Mouse (Mus musculus) frontal cortex, adult (tissue): Measurements from ENCODE around the gene Dgka.
"Not testable (repeated sequence)": the region's sequence is repeated elsewhere in the genome, so short reads cannot be mapped to it uniquely, and the experiment has no call there.

ENCODE experiments used
- ATAC-seq: cut with Nextera tagmentation; 2 replicates; pipeline ENCODE4 v1.9.2; 2017; ENCODE audit warnings: mild to moderate bottlenecking, moderate library complexity, mixed read lengths; ENCODE audit not compliant: low TSS enrichment

Dgka gene

DNA sequence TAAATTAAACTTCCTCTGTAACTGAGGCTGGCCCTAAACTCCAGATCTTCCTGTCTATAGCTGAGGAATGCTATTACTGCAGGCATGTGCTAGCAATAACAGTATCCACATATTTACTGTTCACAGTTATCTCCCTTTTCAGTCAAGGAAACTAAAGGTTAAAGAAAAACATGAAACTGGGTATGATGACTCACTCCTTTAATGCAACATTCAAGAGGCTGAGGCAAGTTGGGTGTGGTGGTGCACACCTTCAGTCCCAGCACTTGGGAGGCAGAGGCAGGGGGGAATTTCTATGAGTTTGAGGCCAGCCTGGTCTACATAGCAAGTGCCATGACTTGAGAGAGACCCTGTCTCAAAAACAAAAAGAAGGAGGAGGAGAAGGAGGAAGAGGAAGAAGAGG, 12.7 kb downstream of the Dgka start:
- ATAC-seq = no peak

DNA sequence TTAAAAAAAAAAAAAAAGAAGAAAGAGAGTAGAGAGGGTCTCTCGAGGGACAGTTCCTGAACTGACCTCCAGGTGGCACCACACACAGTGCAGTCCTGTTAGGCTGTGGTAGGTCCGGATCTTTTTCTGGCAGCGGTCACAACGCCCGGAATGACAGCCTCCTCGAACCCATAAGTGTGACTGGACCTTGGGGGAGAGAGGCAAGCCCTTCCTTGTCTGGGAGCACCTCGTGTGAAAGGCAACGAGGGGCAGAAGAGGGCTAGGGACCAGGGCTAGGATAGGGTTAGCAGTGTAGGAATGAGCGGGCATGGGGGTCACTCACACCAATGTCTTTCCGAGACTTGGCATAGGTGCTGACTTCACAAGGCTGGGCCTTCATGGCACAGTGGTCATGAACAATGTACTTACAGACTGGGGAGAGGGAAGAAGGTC, 13.6 kb downstream of the Dgka start:
- peak; percentile 67 for ATAC-seq

DNA sequence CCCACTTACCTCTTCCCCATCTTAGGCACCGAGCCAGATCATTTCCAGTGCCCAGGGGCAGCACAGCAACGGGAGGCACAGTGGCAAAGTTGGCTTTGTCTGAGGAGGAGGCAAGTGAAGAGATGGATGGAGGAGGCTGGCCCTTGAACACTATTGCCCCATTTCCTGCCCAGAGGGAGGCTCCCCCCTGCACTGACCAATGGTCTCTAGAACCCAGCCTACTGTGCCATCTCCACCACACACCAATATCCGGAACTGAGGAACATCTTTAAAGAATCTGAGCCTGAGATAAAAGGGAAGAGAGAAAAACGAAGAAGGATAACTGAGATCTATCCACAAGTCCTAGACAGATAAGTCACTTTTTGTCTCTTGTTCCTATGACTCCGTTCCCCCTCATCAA, 16.6 kb downstream of the Dgka start:
- ATAC-seq = no peak

DNA sequence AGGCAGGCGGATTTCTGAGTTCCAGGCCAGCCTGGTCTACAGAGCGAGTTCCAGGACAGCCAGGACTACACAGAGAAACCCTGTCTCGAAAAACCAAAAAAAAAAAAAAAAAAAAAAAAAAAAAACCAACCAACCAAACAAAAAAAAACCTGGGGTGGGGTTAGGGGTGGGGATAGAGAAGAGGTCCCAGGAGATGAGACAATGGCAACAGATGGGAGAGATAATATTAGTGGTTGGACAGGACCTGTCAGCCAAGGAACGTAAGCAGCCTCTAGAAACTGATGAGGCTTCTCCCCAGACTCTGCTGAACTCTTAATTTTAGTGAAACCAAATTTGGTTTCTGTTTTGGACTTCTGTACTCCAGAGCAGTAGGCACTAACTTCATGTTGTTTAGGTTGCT, 19.2 kb downstream of the Dgka start:
- not testable (repeated sequence) for ATAC-seq

DNA sequence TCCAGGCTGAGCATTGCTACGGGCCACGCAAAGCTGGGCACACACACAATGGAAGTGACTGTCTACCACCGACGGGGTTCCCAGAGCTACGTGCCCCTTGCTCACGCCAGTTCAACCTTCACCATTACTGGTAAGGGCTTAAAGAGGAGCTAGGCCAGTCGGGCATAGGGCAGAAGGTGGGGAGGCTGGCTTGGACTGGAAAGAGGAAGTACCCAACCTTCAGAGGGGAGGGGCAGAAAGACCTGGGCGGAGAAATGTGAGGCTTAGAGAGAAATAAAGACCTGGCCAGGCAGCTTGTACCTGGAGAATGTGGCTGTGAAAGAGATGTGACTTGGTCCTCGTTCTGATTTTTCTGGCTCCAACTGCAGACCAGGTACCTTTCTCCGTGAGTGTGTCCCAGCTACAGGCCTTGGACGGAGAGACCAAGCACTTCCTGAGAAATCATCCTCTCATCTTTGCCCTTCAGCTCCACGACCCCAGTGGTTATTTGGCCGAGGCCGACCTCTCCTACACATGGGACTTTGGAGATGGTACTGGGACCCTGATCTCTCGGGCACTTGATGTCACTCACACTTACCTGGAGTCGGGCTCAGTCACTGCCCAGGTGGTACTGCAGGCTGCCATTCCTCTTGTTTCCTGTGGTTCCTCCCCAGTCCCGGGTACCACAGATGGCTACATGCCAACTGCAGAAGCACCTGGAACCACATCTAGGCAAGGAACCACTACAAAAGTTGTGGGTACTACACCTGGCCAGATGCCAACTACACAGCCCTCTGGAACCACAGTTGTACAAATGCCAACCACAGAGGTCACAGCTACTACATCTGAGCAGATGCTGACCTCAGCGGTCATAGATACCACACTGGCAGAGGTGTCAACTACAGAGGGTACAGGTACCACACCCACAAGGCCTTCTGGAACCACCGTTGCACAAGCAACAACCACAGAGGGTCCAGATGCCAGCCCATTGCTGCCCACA, 28.8 kb downstream of the Dgka start:
- ATAC-seq = no peak

DNA sequence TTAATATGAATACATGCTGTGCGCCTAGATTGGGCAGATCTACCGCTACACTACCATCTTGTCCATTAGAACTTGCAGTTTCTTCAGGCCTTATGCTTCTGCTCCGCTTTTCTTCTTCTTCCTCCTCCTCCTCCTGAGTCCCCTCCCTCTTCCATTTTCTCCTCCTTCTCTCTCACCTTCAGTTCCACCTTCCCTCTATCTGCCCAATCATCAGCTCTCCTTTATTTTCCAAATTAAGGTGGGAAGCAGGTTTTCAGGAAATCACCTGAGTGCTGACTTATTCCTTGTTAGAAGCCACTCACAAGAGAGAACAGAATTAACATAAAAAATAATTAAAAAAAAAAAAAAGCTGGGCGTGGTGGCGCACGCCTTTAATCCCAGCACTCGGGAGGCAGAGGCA, 33.3 kb downstream of the Dgka start:
- ATAC-seq = not testable (repeated sequence)

DNA sequence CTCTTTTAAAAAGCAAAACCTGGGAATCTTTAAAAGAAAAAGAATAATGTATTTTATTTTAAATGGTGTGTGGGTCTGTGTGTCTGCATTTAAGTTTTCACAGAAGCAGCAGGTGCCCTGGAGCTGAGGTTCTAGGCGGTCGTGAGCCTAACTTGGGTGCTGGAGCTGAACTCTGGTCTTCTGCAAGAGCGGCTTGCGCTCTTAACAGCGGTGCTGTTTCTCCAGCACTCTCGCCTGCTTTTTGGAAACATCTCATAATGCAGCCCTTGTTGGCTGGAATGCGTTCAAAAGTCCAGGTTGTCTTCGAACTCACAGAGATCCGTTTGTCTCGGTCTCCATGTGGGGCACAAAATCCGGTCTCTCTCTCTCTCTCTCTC, 39.4 kb downstream of the Dgka start:
- no peak for ATAC-seq

DNA sequence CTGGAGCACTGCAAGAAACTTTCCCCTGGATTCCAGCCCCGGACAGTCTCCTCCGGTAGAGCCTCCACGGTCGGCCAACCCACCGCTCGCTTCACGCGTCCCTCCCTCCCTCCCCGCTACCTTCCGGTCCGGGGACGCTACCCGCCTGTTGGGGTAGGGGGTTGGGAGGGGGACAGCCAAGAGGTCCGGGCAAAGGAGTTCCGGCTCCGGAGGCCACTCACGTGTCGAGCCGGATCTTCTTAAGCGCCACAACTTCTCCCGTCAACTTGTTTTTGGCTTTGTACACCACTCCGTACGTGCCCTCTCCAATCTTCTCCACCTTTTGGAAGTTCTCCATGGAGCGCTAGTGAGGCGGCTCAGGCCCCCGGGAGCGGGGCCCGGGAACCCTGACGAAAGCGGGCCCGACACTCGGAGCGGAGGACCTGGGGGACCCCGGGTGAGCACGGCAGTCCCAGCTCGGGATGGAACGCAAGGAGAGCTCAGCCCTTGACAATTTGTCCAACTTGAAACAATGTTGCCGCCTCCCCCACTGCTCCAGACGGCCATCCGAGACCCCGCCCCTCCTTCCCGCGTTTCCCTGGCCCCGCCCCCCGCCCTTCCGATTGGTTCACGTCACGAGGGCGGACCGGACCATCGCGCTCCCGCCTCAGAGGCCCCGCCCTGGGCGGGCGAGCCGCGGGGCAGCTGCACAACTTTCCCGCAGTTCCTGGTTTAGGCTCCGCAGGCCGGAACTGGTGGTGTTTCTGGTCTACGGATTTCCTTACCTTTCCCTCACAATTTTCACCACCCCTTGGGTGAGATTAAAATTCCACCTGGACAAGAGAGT, 40.0 kb downstream of the Dgka start, which contains the start of gene Cdk2:
Cdk2 (minus strand) TSS at position 541 of the 826 bp plus-strand sequence.
- ATAC-seq = peak; percentile 93

DNA sequence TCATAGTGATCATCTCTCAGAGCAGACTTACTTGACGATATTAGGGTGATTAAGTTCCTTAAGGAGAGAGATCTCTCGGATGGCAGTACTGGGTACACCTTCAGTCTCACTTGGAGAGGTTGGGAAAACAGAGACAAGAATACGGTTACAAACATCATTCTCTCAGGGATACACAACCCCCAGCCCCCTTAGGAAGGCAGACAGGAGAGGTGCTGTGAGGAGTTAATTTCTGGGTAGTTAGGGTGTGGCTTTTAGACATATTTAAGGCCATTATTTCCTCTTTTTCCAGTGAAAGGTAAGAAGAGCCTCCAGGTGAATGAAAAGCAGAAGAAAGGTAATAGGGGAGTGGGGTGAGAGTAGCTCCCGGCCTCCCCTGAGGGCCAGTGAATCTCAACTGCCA, 40.8 kb downstream of the Dgka start, which contains the start of gene Pmel:
Pmel (plus strand) TSS at position 301 of the 400 bp plus-strand sequence.
- ATAC-seq = no peak

DNA sequence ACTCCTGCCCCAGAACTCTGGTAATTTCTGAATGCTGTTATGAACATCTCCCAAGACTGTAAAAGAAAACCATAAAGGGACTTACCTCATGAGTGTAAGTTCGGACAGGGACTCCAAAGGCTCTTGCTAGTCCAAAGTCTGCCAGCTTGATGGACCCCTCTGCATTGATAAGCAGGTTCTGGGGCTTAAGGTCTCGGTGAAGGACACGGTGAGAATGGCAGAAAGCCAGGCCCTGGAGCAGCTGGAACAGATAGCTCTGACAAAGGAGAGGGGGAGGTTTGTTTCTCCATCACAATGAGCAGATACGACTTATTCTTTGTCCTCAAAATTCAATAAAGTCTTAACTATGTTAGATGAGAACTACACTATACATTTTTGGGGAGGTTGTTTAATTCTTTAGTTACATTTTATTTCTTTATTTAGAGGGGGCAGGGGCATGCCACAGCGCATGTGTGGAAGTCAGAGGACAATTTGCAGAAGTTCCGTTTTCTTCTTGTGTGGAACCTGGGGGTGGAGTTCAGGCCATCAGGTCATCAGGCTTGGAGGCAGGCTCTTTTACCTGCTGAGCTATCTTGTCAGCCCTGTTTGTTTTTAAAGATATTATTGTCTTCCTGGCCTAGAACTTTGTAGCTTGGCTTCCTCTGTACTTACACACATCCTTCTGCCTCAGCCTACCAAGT, 42.2 kb downstream of the Dgka start:
- ATAC-seq = no peak

DNA sequence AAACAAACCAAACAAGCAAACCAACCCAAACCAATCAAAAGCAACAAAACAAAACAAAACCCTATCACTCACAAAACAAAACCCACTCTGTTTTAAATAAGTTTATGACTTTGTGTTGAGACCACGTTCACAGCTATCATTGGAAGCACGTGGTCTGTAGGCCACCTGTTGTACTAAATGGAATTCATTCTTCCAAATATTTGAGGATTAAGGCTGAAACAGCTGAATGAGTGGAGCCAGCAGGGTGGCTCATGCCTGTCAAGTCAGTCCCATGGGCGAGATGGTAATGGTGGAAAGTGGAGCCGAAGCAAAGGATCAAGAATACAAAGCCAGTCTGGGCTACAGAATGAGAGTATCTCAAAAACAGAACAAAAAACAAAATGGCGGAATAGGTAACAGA, 43.9 kb downstream of the Dgka start:
- ATAC-seq = no peak

DNA sequence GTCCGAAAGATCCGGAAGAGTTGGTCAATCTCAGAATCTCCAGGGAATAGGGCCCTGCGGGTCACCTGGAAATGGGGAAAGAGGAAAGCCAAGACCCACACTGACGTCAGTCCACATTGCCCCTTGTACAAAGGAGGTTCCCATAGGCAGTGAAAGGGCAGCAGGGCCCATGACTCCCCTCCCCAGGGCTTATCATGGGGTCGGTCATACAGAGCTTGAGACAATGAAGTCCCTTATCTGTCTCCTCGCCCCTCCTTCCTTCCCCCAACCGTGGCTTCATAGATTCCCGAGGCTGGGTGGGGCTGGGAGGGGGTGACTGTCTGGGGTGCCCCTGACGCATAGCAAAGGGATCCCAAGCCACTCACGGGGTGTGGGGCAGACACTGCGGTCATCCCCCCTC, 45.0 kb downstream of the Dgka start:
- no peak for ATAC-seq

DNA sequence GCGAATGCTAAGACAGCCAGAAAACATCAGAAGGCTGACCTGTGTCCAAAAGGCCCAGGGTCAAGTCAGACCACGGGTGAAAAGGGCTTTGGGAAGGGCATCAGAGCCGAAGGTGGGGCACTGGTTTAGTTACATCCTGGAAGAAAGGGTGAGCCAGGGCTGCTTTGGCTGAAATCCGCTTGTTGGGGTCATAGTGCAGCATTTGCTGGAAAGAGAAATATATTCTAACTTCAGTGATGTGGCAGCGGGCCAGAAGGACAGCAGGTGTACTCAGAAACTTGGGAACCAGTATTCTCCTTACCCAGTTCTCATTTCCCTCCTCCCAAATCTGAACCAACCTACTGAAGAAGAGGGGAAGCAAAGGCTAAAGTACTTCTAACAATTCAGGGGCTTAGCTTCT, 45.6 kb downstream of the Dgka start:
- ATAC-seq = no peak

DNA sequence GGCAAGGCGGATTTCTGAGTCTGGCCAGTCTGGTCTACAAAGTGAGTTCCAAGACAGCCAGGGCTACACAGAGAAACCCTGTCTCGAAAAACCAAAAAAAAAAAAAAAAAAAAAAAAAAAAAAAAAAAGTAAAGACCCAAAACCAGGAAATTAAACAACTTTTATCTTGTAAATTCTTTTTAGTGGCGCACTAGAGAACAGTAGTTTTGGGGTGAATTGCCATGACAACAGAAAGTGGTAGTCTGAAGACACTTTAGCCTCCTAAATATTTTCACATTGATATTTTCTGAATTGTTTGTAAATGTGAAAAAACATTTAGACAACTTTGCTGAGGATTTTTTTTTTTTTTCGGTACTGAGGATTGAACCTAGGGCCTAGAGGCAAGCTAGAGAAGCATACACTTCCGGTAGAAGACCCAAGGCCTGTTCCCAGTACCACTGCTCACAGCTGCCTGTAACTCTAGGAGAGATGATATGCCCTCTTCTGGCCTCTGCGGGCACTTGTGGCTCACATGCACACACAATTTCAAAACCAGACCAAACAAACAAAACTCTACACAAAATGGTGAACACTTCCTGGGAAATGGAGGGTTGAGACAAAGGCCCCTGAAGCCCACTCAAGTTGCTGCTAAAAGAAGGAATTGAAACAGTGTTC, 47.5 kb downstream of the Dgka start:
- no peak for ATAC-seq

DNA sequence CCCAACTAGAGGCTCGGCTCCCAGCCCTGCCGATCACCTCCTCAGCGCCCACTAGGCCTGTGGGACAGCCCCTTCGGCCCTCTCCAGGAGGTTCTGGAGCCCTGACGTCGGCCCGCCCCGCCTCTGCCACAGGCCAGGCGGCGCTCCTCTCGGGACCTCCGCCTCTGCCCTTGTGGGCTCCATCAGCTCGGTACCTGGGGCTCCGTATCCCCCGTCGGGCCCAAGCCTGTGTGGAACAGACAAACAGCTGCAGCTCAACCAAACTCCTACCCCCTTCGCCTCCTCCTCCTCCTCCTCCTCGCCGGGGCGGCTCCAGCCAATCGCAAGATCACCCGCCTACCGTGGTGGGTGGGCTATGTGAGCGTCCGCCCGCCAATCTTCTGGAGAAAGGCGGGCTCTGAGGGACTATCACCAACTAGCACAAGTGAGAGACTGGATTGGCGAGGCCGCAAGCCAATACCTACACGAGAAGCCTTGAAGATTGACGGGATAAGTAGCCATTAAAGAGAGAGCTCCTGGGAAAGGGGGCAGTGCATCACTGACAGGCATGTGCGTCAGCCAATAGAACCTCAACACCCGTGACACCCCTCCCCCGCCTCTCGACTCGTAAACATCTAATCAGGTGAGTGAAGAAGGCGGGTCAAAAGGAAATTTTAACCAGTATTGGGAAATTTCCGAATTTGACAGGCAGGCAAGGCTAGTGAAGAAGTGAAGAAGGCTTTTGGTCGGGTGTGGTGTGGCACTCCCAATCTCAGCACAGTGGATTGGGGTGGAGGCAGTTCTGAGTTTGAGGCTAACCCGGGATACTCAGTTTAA, 48.5 kb downstream of the Dgka start, which contains the start of gene Rab5b:
Rab5b (minus strand) TSS at position 273 of the 816 bp plus-strand sequence.
- ATAC-seq = peak; percentile 97

DNA sequence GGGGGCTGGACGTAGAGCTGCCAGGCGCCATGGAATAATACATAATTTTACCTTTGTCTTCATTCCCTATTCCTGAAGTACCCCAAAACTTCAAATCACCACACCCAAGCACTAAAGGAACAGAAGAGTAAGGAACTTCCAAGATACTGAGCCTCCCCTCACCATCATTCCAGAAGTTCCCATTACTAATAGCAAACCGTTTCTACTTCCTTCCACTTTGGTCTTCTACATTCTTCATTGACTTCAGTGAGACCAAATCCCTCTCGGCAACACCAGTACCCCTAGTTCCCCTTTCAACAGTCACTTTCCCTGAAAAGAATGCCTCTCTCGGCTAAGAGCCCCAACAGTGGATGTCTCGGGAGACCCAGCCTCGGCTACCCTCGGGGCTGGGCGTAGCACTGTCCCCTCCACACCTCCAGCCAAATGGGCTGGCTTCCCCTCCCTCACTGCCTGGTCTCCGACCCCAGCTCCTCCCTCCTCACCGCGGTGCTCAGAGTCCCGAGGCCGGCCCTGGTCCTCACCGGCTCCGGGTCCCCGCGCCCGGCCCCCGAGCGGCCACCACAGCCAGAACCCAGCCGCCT, 49.2 kb downstream of the Dgka start:
- ATAC-seq = no peak; the same call in 1 of the 2 replicates

DNA sequence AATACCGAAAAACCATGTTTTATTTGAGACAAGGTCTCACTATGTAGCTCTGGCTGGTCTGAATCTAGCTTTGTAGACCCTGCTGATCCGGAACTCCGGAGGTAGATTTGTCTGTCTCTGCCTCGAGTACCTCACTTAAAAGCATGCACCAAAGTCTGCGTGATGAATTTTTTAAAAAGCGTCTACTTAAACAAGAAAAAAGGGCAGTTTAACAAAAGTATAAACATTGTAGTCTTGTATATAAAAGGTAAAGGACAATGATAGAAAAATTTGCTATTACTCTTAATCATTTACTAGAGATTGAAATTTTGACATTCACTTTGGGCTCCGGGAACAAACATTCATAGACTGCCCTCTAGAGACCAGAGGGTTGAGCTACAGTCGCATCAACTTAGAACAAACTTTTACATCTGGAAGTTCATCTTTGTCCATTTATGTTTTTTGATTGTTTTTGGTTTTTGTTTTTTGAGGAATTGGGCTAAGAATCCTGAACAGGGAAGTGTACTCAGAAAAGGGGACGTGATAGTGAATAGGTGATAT, 70.1 kb downstream of the Dgka start:
- no peak for ATAC-seq

DNA sequence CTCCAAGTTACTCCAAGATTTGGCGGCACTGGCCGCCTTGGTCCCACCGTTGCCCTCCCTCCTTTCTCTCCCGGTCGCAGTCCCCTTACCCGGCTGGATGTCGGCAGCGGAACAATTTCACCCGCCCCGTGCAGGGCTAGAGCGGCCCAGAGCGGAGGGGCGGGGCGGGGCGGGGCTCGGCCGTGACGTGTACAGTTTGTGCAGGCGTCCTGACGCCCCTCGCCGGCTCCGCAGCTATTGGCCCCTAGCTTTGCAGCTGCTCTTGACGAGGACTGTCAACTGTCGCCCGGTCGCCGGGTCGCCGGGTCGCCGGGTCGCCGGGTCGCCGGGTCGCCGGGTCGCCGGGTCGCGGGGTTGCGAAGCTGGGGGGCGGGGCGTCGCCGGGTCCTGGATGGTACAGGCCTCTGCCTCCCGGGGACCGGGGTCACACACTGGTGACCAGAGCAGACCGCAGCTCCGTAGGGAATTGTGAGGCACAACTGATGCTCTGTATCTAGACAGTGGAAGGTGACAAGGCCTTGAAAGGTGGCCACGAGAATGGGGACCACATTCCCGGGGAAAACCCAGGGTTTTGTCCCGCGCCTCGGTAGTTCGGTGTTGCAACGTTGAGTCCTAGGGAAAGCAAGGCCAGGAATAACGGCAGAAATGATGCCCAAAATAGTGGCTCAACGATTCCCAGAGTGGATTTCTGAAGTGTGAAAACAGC, 70.7 kb downstream of the Dgka start, which contains the start of gene Suox:
Suox (minus strand) TSS at position 311 of the 706 bp plus-strand sequence.
- ATAC-seq = peak; percentile 79

DNA sequence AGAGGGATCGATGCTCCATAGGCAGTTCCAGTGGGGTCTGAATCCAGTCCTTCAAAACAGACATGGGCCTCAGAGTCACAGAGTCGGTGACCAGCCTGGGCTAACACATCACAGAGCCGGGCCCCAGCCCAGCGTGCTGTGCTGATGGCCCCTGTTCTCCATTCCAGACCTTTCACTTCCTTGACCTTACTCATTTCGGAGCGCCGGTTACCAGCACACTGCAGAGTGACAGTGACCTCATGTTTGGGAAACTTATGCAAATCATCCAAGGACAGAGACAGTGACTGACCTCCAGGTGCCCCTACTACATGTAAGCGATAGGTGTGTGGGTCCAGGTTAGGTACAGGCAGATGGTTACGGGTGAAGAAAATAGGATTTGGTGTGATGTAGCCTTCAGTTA, 73.5 kb downstream of the Dgka start:
- no peak for ATAC-seq
